Mouse (Mus musculus): ENCODE measurements around the gene Cfap57.
"Not testable (repeated sequence)": the region's sequence is repeated elsewhere in the genome, so short reads cannot be mapped to it uniquely, and the experiment has no call there.

Gene Cfap57

GRCm38 (mm10) chr4:118518208-118518607 is 102.4 kb downstream of the Cfap57 start:
- DNase-seq (ENCODE audit: low spot score): no peak

GRCm38 (mm10) chr4:118517497-118518146 is 103.0 kb downstream of the Cfap57 start:
- DNase-seq (ENCODE audit: low spot score): no peak

- no peak for DNase-seq (ENCODE audit: low spot score)
Measured at GRCm38 (mm10) chr4:118516699-118517496, 103.7 kb downstream of the Cfap57 start.

- no peak for DNase-seq (ENCODE audit: low spot score)
Measured at GRCm38 (mm10) chr4:118509050-118509449, 111.5 kb downstream of the Cfap57 start.

- DNase-seq (ENCODE audit: low spot score): not testable (repeated sequence)
Measured at GRCm38 (mm10) chr4:118507171-118507570, 113.4 kb downstream of the Cfap57 start.

- no peak for DNase-seq (ENCODE audit: low spot score)
Measured at GRCm38 (mm10) chr4:118505551-118505950, 115.0 kb downstream of the Cfap57 start.

All from urinary bladder, postnatal 25 days (tissue).